Mouse (Mus musculus): ENCODE data around the gene Dedd2.

DNA sequence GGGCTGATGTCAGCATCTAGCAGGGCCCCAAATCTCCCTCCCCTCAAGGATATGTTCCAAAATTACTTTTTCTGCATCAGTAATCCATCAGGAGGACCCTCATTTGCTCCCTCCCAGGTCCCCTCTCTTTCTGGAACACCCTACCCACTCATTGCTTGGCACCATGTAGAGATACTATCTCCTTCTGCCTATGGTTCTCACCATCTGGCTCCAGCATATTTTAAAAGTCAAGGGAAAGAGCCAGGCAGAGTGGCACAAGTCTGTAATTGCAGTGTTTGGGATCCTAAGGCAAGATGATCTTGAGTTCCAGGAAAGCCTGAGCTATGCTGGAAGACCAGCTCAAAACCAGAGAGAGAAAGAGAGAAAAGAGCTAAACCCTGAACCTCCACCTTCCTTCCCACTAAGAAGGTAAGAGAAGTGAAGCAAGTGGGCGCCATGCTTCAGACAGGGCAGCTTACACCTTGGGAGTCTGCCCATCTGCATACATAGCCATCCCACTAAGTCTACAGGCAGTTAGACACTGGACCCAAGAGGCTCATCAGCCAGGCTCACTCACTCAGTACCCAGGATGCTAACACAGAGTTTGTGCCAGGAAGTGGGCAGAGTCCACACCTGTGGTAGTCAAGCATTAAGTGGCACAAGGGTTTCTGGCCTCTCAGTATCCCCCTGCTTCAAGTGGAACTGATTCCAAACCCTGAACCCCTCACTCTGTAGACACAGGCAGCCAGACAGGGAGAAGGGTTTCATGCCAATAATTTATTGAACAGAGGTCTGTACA is 7.3 kb upstream of the Dedd2 start:
- TF ChIP-seq CTCF (IDR thresholded peaks at IDR 0.05; ENCODE audit: insufficient read depth, low read length) (no peak), POLR2A (IDR thresholded peaks at IDR 0.05; ENCODE audit: borderline replicate concordance, extremely low read depth, low read depth, low read length) (no peak)

Measured in lung, adult 2 months (tissue).